24 mouse cellular contexts compared by ENCODE assay signal in the genomic region with DNA sequence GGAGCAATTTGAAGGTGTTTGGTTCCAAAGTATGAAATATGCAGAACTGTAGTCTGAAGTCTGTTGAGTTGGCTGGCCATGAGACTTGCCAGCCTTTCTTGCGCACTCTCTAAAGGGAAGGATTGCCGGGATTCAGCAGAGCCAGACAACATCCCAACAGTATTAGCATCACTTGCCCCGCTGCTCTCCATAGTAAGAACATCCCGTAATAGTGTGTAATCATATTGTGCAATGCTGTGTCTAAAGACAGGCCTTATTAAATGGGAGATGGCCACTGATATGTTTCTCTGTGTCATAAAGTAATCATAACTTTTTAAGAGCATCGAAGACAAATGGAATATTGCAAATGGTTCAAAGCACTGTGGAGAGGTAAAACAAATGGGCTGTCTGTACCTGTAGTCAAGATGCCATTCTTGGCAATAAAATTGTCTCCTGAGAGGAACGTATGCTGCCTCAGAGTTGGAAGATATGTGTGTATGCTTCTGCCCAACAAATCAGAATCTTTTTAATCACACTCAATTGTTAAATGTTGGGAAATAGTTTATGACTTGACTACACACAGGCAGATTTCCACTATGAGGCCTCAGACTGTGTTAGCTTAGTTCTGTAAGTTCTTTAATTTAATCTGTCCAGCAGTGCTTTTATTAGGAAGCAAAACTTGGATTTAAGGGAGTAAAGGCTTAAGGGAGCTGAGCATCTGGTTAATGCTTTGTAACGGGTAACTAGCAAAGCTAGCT.
A peak's percentile ranks its signal among the peaks of the same experiment; 100 is the strongest.
DNase-seq lines count a peak whose midpoint lies in the region; ATAC-seq and TF ChIP-seq lines count a peak whose summit lies in the region.
"Had no signal": no experiment of that assay in that cellular context is flagged by ENCODE, and none has a peak within 500 bp of the region (broad histone marks: within the 10 kb centered on the region; RNA-seq: fewer than 3 reads in every experiment).

No protein-coding gene starts in this region.

- peak; percentile 86 for ATAC-seq in lung, postnatal 0 days
- ATAC-seq: forebrain, embryonic 14.5 days had no signal

- 77% methylated on average over 7 of the region's 7 CpGs for WGBS in lung, postnatal 0 days

- intact Hi-C loops in gastrocnemius, postnatal 14 days (cut with DNase I; ENCODE audit: low total_unique reads), result no loop called here

- H3K4me1 ChIP-seq in lung, postnatal 0 days (ENCODE audit: insufficient read depth, low read depth, low read length), result no peaks in the 10 kb centered on the region

- TF ChIP-seq EP300 in lung, postnatal 0 days (IDR thresholded peaks at IDR 0.05), result peak; percentile 52

- no peaks in the 10 kb centered on the region for H3K27me3 ChIP-seq in lung, postnatal 0 days (replicated peaks; ENCODE audit: insufficient read depth, low read length)
- H3K27me3 ChIP-seq in C2C12 (ENCODE audit: control insufficient read depth, insufficient read depth, insufficient read length), result no peaks in the 10 kb centered on the region
- H3K27me3 ChIP-seq: embryonic facial prominence, embryonic 13.5 days; embryonic facial prominence, embryonic 15.5 days; forebrain, embryonic 12.5 days had no signal

- peak; percentile 37 for DNase-seq in gastrocnemius, adult 18-20 months (ENCODE audit: low spot score)
- DNase-seq in gastrocnemius, postnatal 14 days, result no peak
- peak; percentile 86 for DNase-seq in lung, postnatal 0 days (ENCODE audit: low spot score)
- no peak for DNase-seq in lung, postnatal 25 days (ENCODE audit: low spot score)
- DNase-seq in skeletal muscle tissue, adult 2 months (ENCODE audit: low read depth, low spot score), result peak; percentile 61
- DNase-seq in ovary, adult 18-20 months (ENCODE audit: low spot score), result no peak
- DNase-seq: adrenal gland, adult 2 months; adrenal gland, postnatal 10 days; adrenal gland, postnatal 25 days; B cell, adult 2 months; cerebellum, adult 11 months; cerebellum, adult 18-20 months; cerebellum, adult 8-10 months; cerebellum, adult 9-11 months; cerebellum, postnatal 14 days; cerebellum, postnatal 36 days; embryo, embryonic 11 days had no signal

- no peaks in the 10 kb centered on the region for H3K79me3 ChIP-seq in C2C12 (ENCODE audit: low read depth)

- no peak overlapping the region for H3ac ChIP-seq in C2C12 (ENCODE audit: control insufficient read depth, insufficient read length, low read depth)

- no peak overlapping the region for H3K4me3 ChIP-seq in lung, postnatal 0 days (ENCODE audit: low read depth, low read length)
- H3K4me3 ChIP-seq in C2C12 (ENCODE audit: insufficient read depth, poor library complexity, severe bottlenecking), result no peak overlapping the region
- H3K4me3 ChIP-seq: embryonic facial prominence, embryonic 13.5 days; embryonic facial prominence, embryonic 15.5 days; erythroblast, embryonic 14.5 days; forebrain, embryonic 10.5 days; forebrain, embryonic 12.5 days had no signal

- no peak overlapping the region for H3K9ac ChIP-seq in lung, postnatal 0 days (replicated peaks; ENCODE audit: low read depth)
- H3K9ac ChIP-seq: embryonic facial prominence, embryonic 13.5 days; embryonic facial prominence, embryonic 15.5 days; forebrain, embryonic 12.5 days had no signal

- TF ChIP-seq CTCF in lung, postnatal 0 days (IDR thresholded peaks at IDR 0.05), result no peak
- no peak for TF ChIP-seq CTCF in C2C12 (IDR thresholded peaks at IDR 0.05; ENCODE audit: control insufficient read depth, insufficient read depth, insufficient read length)

- H3K36me3 ChIP-seq in lung, postnatal 0 days (ENCODE audit: insufficient read depth, low read length), result no peaks in the 10 kb centered on the region
- no peaks in the 10 kb centered on the region for H3K36me3 ChIP-seq in C2C12 (ENCODE audit: control insufficient read depth, insufficient read depth)
- H3K36me3 ChIP-seq: embryonic facial prominence, embryonic 13.5 days; embryonic facial prominence, embryonic 15.5 days; forebrain, embryonic 10.5 days; forebrain, embryonic 12.5 days had no signal

- H3K4me2 ChIP-seq in lung, postnatal 0 days (replicated peaks; ENCODE audit: low read depth, low read length), result no peak overlapping the region
- H3K4me2 ChIP-seq: embryonic facial prominence, embryonic 13.5 days; embryonic facial prominence, embryonic 15.5 days; forebrain, embryonic 12.5 days had no signal

- no peaks in the 10 kb centered on the region for H3K9me3 ChIP-seq in lung, postnatal 0 days (ENCODE audit: low read length)
- H3K9me3 ChIP-seq: embryonic facial prominence, embryonic 13.5 days; embryonic facial prominence, embryonic 15.5 days; forebrain, embryonic 10.5 days; forebrain, embryonic 12.5 days had no signal

- H3K79me2 ChIP-seq in C2C12 (ENCODE audit: control insufficient read depth, insufficient read depth), result no peaks in the 10 kb centered on the region

- H3K27ac ChIP-seq in lung, postnatal 0 days (ENCODE audit: low read length), result no peak overlapping the region
- H3K27ac ChIP-seq: embryonic facial prominence, embryonic 13.5 days; embryonic facial prominence, embryonic 15.5 days; forebrain, embryonic 10.5 days; forebrain, embryonic 12.5 days had no signal

TF ChIP-seq in C2C12, 6 proteins besides CTCF, POLR2A, EP300 and RAD21:
- TF ChIP-seq MYOG (IDR thresholded peaks at IDR 0.05; ENCODE audit: control insufficient read depth, extremely low read depth, insufficient read length) (no peak), CEBPB (IDR thresholded peaks at IDR 0.05; ENCODE audit: low read depth) (peak; percentile 51)

Comparison
In these comparisons a context has a peak if more than half of its experiments do, and no peak if none do; other contexts are left out.
1. DNase-seq: peak in gastrocnemius, adult 18-20 months (single experiment), lung, postnatal 0 days (single experiment) and skeletal muscle tissue, adult 2 months (single experiment); none in gastrocnemius, postnatal 14 days (single experiment), lung, postnatal 25 days (single experiment) and ovary, adult 18-20 months (single experiment).